Mouse (Mus musculus) cerebellum, adult 9-10 months (tissue): ENCODE measurements at regions not wholly inside any gene's neighbourhood (a gene's known extent, or its start where the extent isn't known, plus 50 kb on each side); places are given as distances from the start of the nearest gene placed in this dataset.
"Not testable (repeated sequence)": the region's sequence is repeated elsewhere in the genome, so short reads cannot be mapped to it uniquely, and the experiment has no call there.

Experiments
- DNase-seq: peaks from one replicate; pipeline ENCODE4 v3.0.0; 2022

DNA sequence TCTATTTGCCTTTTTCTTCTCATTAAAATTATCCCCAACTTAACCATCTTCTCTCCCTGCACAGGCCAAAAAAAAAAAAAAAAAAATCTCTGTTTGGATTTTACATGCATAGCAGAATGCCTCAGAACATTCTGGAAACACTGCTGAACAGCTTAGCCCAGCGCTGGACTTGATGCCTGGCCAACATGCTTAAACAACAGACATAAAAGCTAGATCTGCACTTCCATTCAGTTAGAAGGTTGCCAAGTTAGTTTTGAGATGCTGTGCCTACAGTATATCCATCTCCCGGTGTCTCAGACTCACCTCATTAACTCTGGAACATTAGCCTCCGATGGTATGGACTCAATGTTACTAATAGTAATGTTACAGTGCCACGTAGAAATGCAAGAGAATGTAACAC lies 785.6 kb upstream of the Sox9 start:
- no peak for DNase-seq

DNA sequence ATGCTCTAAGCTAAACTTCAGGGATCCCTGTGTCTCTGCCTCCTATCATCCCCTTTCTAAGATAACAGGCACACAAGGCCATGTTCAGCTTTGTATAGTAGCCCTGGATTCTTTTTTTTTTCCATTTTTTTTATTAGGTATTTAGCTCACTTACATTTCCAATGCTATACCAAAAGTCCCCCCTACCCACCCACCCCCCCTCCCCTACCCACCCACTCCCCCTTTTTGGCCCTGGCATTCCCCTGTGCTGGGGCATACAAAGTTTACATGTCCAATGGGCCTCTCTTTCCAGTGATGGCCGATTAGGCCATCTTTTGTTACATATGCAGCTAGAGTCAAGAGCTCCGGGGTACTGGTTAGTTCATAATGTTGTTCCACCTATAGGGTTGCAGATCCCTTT lies 771.2 kb upstream of the Sox9 start:
- not testable (repeated sequence) for DNase-seq

DNA sequence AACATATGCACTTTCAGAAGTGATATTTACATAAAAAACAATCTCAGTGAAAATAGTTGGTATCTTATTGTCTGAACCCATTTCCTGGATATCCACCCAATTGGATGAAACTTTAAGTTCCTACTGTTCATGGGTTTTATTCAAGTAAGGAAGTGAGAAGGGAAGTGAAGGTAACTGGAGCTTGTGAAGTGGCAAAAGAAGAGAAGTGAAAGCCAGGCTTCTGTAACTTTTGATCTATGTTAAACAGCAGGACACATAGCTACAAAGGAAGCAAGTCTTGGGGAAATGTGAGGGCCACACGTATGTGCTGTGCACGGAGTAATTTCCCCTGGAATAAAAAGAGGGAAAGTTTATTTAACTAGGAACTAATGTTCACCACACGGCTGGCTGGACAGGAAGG lies 764.1 kb upstream of the Sox9 start:
- no peak for DNase-seq

DNA sequence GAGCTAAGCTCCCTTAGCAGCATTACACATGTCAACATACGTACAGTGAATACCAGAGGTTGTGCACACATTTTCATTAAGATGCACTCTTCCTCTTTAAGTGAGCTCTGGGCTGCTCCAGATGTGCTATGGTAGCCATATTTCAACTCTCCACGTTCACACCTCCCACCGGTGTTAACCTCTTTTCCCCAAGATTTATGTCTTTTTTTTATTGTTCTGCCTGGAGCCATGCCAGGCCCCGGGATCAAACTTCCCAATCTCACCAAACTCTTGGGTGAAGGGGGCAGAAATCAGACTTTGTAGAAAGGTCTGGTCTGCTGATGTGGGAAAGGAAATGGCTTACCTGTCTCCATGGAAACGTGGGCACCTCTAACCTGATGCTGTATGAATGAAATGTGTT lies 754.0 kb upstream of the Sox9 start:
- DNase-seq: no peak

DNA sequence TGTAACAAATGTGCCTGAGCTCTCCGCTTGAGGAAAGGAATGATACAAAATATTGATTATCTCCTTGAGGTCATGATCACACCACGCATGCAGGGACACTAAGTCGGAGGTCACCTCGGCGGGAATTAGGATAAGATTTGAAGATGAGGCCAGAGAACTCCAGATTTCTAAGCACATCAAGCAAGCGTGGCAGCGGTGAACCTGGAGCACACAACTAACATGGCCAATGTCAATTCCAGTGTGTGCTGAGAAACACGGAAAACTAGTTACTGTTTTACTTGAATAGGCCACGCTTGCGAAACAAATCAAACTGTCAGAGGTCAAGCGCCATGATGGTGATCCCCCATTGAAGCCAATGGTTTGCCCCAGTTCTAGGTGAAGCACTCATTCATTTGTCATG lies 743.3 kb upstream of the Sox9 start:
- no peak for DNase-seq

DNA sequence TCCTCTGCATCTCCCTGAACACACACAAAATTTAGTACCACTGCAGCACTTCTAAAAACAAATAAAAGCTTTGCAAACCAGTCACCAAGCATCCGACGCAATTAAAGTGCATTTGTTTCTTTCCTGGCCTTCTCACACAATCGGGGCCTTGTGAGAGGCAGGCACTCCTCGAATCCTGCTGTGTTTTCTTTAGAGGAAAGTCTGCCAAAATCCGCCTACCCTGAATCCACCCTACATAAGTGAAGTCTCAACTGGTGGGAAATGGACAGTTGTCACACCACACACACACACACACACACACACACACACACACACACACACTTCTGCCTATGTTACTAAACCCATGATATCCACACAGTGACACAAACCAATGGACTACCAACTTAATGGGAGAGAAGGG lies 737.6 kb upstream of the Sox9 start:
- DNase-seq: no peak

DNA sequence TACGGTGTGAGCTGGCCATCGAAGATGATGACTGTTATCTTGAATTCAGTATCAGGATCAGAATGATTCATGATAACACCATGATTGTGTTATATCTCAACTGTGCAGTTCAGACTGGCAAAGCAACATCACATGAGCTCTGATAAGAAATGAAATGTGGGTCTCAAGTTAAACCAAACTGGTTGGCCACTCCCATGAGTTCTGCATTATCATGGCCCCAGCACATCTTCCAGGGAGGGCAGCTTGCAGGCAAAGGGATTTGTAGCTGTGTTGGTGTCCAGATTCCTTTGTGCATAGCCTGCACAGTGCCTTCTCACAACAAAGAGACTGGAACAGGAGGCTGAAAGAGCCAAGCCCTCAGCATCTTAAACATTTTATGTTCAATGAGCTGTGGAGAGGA lies 736.7 kb upstream of the Sox9 start:
- DNase-seq: no peak

DNA sequence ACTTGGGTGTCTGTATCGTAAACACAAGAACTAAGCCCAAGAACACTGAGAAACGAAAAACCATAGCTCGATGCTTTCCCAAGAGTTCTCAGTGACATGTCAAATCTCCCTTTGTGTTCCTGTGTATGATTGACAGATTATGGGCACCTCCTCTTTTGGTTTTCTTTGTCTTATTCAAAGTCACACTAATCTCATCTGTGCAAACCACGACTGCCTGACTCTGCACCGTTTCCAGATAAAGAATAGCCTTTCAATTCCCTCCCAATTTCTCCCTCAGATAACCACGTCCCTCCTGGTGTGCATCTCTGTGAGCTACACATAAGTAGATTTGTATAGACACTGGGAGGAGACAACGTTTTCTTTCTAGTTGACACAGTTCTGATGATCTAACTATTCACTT lies 731.7 kb upstream of the Sox9 start:
- DNase-seq: no peak

DNA sequence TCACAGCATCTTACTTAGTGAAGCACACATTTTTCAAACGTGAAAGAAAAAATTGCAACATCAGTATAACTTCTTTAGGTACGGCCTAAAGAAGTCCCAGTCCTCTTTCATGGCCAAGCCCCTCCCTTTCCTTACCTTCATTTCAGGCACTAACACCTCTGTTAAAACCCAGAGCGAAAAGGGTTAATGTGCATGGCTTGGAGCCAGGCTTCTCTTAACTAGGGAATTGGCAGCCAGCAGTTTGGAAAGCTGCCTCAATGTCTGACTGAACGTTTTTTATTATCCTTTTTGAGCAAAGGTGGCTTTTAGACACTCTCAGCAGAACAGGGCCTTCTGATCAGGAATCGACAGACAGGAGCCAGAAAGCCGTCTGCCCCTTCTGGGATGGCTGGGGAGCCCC lies 726.4 kb upstream of the Sox9 start:
- DNase-seq: no peak

DNA sequence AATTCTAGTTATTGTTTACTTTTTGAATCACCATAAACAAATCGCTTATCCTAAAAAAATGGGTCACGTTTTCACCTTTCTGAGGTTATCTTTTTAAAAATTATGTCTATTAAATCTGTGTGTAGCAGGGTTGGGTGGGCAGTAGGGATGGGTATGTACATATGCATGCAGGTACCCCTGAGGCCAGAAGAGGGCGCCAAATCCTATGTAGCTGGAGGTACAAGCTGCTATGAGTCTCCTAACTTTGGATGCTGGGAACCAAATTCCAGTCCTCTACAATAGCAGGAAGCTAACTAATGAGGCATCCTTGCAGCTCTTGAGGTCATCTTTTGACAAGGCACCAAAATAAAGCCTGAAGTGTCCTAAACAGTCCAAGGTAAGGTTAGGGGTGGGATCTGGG lies 714.8 kb upstream of the Sox9 start:
- DNase-seq: no peak

DNA sequence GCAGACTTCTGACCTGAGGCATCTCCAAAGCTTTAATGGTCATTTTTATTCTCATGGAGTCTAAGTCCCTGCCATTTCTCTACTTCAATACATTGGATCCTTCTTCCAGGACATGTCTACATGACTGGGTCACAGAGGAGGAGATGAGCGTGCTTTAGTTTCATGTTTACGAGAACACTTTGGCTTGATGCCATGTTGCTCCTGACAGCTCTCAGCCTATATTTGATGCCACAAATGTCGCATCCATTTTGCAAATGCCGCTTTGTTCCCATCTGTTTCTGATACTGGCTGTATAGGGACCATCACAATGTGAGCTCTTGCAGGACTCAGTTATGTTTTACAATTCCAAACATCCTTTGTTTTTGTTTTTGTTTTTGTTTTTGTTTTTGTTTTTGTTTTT lies 713.2 kb upstream of the Sox9 start:
- DNase-seq: no peak

DNA sequence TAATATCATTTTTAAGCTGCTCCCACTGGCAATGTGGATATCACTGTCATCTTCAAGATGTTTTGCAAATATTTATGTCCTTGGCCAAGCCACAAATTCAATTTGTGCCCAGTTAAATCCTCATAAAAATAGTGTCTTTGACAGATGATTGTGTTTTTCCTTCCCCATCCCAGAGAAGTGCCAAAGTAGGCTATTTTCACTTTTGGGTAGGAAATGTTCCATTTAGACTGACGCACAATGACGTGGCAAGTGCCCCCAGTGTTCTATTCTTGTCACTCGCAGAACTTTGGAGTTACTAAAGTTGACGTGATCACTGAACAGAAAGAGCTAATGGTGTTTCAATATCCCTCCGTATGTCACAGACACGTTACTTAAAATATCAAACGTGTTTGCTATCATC lies 710.5 kb upstream of the Sox9 start:
- DNase-seq: no peak

DNA sequence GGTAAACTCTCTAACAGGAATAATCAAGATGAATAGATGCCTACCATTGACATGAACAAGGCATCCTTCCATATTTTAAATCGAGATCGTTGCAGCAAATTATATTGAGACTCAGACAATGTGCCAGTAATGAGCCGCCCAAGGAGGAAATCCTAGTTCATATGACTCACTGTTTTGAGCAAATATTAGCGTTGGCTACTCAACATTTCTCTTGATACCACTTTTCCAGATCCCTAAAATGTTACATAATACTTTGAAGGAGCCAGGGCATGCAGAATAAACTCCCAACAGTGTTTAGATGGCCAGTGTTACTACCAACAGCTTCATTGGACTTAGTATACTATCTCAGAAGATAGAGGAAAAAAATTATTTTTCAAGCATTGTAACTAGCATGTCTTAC lies 700.6 kb upstream of the Sox9 start:
- no peak for DNase-seq

DNA sequence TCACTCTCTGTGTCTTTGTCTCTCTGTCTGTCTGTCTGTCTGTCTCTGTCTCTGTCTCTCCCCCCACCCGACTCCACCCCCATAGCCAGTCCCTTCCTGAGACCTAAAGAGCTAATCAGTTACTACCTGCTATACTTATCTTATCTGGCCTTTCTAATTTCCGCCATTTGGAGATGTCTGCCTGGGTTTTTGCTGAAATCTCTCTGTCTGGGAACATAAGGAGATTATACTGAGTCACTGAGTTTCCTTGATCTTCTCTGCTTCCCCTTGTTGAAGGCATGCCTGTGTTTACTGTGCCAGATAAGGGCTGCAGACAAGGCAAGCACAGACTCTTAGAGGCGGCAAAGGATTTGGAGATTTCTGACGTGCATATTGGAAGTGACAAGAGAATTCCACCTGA lies 699.0 kb upstream of the Sox9 start:
- no peak for DNase-seq

DNA sequence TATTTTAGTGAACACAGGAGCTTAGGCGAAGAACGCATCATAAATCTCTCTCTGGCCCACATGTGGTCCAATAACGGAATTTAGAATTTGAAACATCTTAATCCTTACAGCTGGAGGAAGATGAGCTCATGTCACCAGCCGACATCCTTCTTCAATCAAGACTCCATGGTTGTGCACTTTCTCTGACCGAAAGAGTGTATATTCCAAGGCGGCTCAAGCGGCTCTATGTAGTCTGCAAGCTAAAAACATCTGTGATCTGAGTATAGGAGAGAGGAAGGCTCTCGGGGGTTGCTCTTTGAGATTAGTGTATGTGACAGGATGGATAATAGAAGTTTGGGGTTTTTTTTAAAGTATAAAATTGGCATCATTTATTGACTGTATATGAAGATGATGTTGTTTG lies 689.9 kb upstream of the Sox9 start:
- DNase-seq: no peak

DNA sequence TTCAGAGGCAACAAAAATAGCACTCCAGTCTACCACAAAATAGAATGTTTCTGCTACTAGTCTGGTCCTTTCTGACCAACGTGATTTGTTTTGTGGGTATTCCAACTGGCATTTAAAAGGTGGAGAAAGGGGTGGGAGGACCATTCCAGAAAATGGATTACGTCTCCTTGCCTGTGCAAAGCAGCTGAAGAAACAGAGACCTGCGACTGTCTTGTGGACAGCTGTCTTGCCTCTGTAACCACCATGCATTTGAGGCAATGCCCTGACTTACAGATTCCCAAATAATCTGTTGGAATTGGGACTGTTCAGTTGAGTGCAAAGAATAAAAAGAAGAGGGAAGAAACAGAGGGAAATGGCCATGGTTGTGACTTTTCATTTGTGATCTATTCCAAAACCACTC lies 687.0 kb upstream of the Sox9 start:
- no peak for DNase-seq

DNA sequence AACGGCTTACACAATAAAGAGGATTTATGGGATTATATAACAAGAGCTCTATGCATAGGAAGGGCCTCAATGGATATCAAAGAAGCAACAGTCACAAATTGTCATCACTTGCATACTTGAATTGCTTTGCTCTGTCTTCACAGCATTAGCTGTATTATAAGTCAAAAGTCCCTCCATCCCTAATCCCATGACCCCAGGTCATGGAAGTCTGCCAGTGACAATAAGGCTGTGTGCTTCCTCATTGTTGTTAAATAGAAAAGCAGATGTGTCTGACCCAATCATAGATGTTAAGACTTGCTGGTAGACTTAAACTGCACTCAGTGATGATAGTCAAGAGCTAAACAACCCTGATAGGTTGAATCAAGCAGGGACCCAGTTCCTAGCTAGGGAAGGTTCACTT lies 683.9 kb upstream of the Sox9 start:
- DNase-seq: no peak

DNA sequence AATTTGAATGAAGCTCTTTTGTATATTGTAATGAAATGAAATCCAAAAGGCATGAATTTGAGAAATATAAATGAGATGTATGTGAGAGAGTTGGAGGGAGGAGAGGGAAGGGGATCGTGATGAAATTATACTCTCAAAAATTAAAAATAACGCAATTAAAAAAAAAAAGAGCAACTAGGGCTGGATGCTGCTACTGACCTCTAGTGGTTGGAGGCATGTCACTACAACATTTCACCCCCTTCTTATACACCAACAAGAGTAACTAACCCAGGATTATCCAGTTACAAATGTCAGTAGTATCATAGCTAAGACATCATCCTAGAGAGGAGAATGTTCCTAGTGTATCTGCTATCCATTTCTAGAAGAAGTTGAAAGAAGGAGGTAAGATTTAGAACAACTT lies 678.8 kb upstream of the Sox9 start:
- DNase-seq: no peak

DNA sequence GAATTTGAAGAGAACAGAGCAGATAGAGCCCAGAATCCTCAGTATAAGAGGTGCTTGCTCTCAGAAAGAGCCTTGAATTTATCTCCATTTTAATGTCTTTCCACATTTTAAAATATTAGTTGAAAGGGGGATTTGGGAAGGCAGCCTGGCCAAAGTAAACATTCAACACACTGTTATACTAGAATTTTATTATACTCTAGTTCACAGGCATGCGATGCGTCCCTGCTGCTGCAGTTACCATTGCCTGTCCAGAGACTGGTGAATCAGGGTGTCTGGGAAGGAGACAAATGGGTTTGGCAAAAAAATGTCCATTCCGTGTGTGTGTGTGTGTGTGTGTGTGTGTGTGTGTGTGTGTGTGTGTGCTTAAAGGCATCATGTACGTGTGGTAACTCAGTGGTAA lies 675.1 kb upstream of the Sox9 start:
- DNase-seq: no peak

DNA sequence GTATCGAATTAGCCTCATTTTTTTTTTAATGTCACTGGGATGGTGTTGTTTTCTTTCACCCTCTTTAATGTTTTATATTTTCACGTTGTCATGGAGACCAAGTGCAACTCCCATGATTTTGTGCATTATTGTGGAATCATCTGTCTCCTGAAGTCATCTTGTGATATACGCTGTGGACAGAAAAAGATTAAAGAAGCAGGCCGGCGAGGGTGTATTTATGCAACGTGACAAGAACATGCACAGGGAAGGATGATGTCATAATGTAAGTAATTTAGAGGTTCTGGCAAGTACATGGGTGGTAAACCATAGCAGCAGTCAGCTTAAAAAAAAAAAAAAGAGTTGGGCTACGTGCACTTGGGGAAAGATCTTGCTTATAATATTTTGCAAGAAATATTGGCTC lies 674.7 kb upstream of the Sox9 start:
- DNase-seq: no peak

DNA sequence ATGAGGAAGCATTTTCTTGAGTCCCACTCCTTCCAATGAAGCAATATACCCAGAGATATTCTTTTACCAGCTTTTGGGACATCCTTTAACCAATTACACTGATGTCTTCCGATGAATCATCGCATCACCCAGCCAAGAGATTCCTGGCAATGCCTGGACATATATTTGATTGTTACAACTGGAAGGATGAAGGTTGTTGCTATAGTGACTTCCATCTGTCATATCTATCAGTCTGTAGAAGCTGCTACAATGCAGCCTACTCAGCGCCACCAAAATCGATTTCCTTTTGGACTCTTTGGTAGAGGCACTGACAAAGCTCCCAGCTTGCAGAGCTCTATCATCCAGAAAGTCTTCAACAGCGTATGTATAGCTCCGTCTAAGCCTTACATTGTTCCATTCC lies 661.0 kb upstream of the Sox9 start:
- DNase-seq: no peak

DNA sequence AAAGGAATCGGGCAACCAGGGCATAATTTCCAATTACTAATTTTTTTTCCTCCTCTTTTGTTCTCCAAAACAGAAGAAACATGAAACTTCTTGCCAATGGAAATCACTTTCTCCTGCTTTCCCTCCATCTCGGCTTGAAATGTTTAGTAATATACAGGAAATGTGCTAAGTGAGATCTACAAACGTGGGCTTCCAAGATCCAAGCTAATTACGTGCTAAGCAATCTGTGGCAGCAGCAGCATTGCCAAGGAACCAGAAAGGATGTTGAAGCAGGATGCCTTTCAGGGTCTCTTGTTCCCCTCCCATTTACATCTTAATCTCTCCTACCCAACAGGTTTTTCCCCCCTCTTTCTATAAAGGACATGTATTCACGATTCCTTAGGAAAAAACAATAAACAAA lies 660.2 kb upstream of the Sox9 start:
- DNase-seq: no peak

DNA sequence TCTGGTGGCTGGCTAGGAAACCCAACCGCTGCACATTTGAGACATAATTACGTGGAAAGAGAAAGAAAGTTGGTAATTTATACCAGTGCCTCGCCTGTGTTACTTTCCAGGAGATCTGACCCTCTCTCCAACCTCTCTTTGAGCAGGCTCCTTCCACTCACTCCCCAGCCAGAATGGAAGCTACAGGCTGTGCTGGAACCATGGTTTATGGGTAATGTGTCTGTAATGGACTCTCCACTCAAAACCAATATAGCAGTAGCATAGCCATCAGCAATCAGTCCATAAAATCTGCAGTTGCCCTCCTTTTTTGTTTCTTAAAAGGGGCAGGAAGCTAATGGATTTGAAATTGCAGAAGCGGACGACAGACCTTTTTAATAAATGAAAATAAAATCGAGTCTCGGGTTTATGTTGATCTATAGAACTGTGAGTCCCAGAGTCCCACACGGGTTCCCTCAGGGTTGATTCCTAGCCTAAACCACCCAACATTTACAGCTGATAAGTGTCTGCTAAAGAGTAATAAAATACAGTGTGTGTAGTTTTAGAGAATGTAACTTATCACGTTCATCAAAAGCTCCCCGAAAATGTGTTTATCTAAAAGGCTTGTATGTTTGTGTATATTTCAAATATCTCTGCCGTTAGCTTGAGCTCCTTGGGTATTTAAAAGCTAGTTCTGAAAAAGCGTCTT lies 656.6 kb upstream of the Sox9 start:
- DNase-seq: no peak

DNA sequence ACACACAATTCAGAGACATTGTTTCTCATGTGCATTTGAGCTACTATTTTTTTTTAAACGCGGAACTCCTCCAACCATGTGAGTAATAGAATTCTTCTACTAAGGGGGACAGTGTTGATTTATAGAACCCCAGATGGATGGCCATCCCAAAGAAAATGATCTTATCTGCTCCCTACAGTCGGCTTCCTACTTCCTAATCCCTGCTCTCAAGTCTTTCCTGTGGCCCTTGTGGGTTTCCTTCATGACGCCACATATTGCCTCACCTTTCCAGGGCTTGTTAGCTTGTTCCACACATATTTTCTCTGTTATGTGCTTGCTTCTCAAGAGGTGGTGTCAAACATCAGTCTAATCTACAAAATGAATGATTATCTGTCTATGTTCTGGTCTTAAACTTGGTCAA lies 651.9 kb upstream of the Sox9 start:
- no peak for DNase-seq

DNA sequence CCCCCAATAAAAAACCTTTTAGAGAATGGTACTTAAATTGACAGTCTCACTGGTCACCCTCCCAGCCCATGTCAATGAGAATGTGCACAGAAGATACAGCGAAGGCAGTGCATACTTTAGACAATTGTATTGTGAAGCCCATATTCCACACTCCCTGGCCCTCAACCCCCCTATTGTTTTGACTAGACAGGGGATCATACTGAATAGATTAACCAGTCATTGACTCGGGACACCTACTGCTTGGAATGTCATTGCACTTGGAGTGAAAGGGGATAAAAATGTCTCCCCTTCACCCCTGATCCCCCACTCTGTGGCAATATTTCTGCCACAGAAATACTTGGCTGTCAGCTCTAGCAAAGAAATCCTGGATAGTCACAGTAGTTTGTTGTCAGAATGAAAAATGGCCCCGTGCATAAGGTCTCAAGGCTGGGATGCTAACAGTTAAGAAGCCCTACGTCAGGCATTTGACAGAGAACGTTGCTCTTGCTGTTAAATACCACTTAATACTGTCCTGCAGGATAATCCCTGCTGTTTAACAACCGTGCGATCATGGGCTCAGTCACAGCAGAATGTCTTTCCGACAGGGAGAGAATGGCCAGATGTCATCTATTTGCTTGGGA lies 644.5 kb upstream of the Sox9 start:
- DNase-seq: no peak

DNA sequence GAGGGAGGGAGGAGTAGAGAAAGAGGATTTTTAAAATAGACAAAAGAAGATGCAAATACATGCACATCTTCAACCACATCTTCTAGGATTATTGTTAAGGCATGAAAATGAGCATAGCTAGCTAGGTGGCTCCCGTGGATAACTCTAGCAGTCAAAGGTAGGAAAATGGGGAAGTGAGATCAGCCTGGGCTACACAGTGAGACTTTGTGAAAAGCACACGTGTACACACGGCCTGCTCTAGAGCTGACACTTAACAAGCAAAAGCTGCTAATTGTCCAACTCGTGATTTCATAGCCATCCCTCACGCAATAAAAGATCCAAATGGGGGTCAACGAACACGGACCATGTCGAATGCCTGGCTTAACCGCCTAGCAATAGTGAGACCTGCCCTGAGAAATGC lies 642.0 kb upstream of the Sox9 start:
- DNase-seq: no peak
